Mouse (Mus musculus) myocyte (in vitro differentiated cells): ENCODE measurements around the gene Mcmbp.

Experiments used
- CEBPB ChIP-seq: IDR thresholded peaks from 2 replicates; pipeline ENCODE4 v1.6.1; 2011; ENCODE audit warnings: mild to moderate bottlenecking, moderate library complexity; ENCODE audit not compliant: poor library complexity, insufficient read depth, severe bottlenecking
- E2F4 ChIP-seq: IDR thresholded peaks from one replicate; pipeline ENCODE4 v1.6.1; 2011; ENCODE audit warnings: mild to moderate bottlenecking, control low read depth, moderate library complexity; ENCODE audit not compliant: insufficient read depth
- MAX ChIP-seq: IDR thresholded peaks from one replicate; pipeline ENCODE4 v1.6.1; 2011; ENCODE audit warnings: low read depth, mild to moderate bottlenecking, control low read depth
- MYOD1 ChIP-seq, 3 experiments: IDR thresholded peaks; one replicate each; pipeline ENCODE4 v1.6.1; 2011; ENCODE audit warnings: control low read depth in 2 of 3, low read depth in 2 of 3, mild to moderate bottlenecking in 2 of 3, moderate library complexity in 1 of 3; ENCODE audit not compliant: insufficient read length in 2 of 3, control insufficient read depth in 1 of 3
- MYOG ChIP-seq, 3 experiments: IDR thresholded peaks; one replicate each; pipeline ENCODE4 v1.6.1; 2011; ENCODE audit warnings: control low read depth in 2 of 3, low read depth in 2 of 3, mild to moderate bottlenecking in 2 of 3; ENCODE audit not compliant: insufficient read length in 2 of 3, control insufficient read depth in 1 of 3, insufficient read depth in 1 of 3
- POLR2A ChIP-seq: IDR thresholded peaks from one replicate; pipeline ENCODE4 v1.6.1; 2011; ENCODE audit warnings: low read depth, mild to moderate bottlenecking, control low read depth, moderate library complexity; ENCODE audit not compliant: insufficient read length
- POLR2AphosphoS2 ChIP-seq: IDR thresholded peaks from one replicate; pipeline ENCODE4 v1.6.1; 2011; ENCODE audit warnings: low read depth, control low read depth; ENCODE audit not compliant: insufficient read length
- REST ChIP-seq: IDR thresholded peaks from one replicate; pipeline ENCODE4 v1.6.1; 2011; ENCODE audit warnings: mild to moderate bottlenecking, control low read depth, moderate library complexity; ENCODE audit not compliant: insufficient read depth, insufficient read length
- SRF ChIP-seq: IDR thresholded peaks from one replicate; pipeline ENCODE4 v1.6.1; 2011; ENCODE audit warnings: low read depth; ENCODE audit not compliant: control insufficient read depth, insufficient read length
- TCF12 ChIP-seq: IDR thresholded peaks from one replicate; pipeline ENCODE4 v1.6.1; 2011; ENCODE audit warnings: mild to moderate bottlenecking, control low read depth; ENCODE audit not compliant: poor library complexity, insufficient read depth, severe bottlenecking
- TCF3 ChIP-seq: IDR thresholded peaks from one replicate; pipeline ENCODE4 v1.6.1; 2011; ENCODE audit warnings: low read depth, control low read depth; ENCODE audit not compliant: insufficient read length
- USF1 ChIP-seq: IDR thresholded peaks from one replicate; pipeline ENCODE4 v1.6.1; 2011; ENCODE audit warnings: low read depth, mild to moderate bottlenecking, control low read depth, moderate library complexity

GRCm38 (mm10) chr7:128671952-128672351, 68.3 kb downstream of the Mcmbp start:
- TF ChIP-seq USF1 (no peak), POLR2A (no peak), TCF3 (no peak), POLR2AphosphoS2 (no peak), E2F4 (no peak), TCF12 (no peak), SRF (no peak), MAX (no peak), MYOD1 (IDR thresholded peaks at IDR 0.05; ENCODE audit: control insufficient read depth in 1 of 3, insufficient read length in 2 of 3, low read depth in 2 of 3) (no peak), MYOG (IDR thresholded peaks at IDR 0.05; ENCODE audit: control insufficient read depth in 1 of 3, insufficient read depth in 1 of 3, insufficient read length in 2 of 3, low read depth in 2 of 3) (no peak), CEBPB (no peak), REST (no peak)
